Mouse (Mus musculus) C2C12 (cell line): Measurements from ENCODE around the gene Twnk. TPM values are rescaled to one million over a fixed set of nuclear protein-coding genes. Genes with fewer than 3 reads are reported as not detected.

Source experiments
- H3K27me3 ChIP-seq: one replicate; pipeline ENCODE4 v1.6.1; 2011; ENCODE audit not compliant: control insufficient read depth, insufficient read depth, insufficient read length
- H3K36me3 ChIP-seq: one replicate; pipeline ENCODE4 v1.6.1; 2011; ENCODE audit not compliant: control insufficient read depth, insufficient read depth
- H3K4me3 ChIP-seq: one replicate; pipeline ENCODE4 v1.5.1; 2011; ENCODE audit warnings: mild to moderate bottlenecking, control low read depth; ENCODE audit not compliant: poor library complexity, insufficient read depth, severe bottlenecking
- H3K79me2 ChIP-seq: one replicate; pipeline ENCODE4 v1.6.1; 2011; ENCODE audit not compliant: control insufficient read depth, insufficient read depth
- H3K79me3 ChIP-seq: one replicate; pipeline ENCODE4 v1.6.1; 2011; ENCODE audit warnings: low read depth, control low read depth
- H3ac ChIP-seq: one replicate; pipeline ENCODE3; 2011; ENCODE audit warnings: low read depth; ENCODE audit not compliant: control insufficient read depth, insufficient read length
- CEBPB ChIP-seq: IDR thresholded peaks from one replicate; pipeline ENCODE4 v1.6.1; 2011; ENCODE audit warnings: low read depth, mild to moderate bottlenecking, control low read depth, moderate library complexity
- CTCF ChIP-seq: IDR thresholded peaks from one replicate; pipeline ENCODE4 v1.5.1; 2011; ENCODE audit not compliant: control insufficient read depth, insufficient read depth, insufficient read length
- FOSL1 ChIP-seq: IDR thresholded peaks from one replicate; pipeline ENCODE4 v1.8.0; 2011; ENCODE audit warnings: mild to moderate bottlenecking, low read length; ENCODE audit not compliant: poor library complexity, insufficient read depth, severe bottlenecking
- MAX ChIP-seq: IDR thresholded peaks from one replicate; pipeline ENCODE4 v1.6.1; 2011; ENCODE audit warnings: mild to moderate bottlenecking, control low read depth
- MYOD1 ChIP-seq: IDR thresholded peaks from one replicate; pipeline ENCODE4 v1.6.1; 2011; ENCODE audit warnings: low read depth; ENCODE audit not compliant: control insufficient read depth, insufficient read length
- MYOG ChIP-seq: IDR thresholded peaks from one replicate; pipeline ENCODE4 v1.6.1; 2011; ENCODE audit not compliant: control insufficient read depth, insufficient read length; ENCODE audit errors: extremely low read depth
- USF1 ChIP-seq: IDR thresholded peaks from one replicate; pipeline ENCODE4 v1.6.1; 2011; ENCODE audit warnings: low read depth, mild to moderate bottlenecking, control low read depth, moderate library complexity
- polyA plus RNA-seq: library from polyadenylated mRNA; unstranded; fragments of >200 nt; fragmentation: generic; extraction: Trizol; gene quantifications from one replicate; pipeline ENCODE4 v1.2.1, GENCODE M21; 2012; ENCODE audit warnings: missing spikeins

The Twnk gene
- polyA plus RNA-seq, 1 experiment = 12.1 TPM

DNA sequence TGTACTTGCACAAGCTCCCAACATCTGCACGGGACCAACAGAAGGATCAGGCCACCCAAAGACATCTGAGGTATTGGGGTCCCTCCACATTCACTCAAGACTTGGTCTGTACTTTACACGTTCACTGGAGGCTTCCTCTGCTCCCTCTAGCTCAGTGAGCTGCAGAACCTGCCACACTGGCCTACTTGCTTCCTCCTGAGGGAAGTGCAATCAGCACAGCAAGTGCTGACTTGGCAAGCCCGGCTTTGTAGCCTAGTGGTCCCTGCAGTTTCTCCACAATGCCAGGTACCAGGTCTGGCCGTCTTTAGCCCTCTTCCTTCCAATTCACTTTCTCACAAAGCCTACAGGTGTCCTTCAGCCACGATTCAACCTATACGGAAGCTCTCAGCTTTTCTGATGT is 18.5 kb upstream of the Twnk start:
- Histone ChIP-seq H3K36me3 (peaks cover 13% of the 10 kb centered on the region), H3K4me3 (no peak overlapping the region), H3ac (no peak overlapping the region), H3K27me3 (no peaks in the 10 kb centered on the region), H3K79me3 (no peaks in the 10 kb centered on the region), H3K79me2 (no peaks in the 10 kb centered on the region)
- TF ChIP-seq CTCF (no peak), MYOD1 (no peak), CEBPB (no peak), FOSL1 (no peak), MAX (no peak), MYOG (no peak), USF1 (no peak)

- Histone ChIP-seq H3K79me2 (no peaks in the 10 kb centered on the region), H3K27me3 (no peaks in the 10 kb centered on the region), H3K4me3 (no peak overlapping the region), H3K36me3 (peaks cover 4% of the 10 kb centered on the region), H3K79me3 (no peaks in the 10 kb centered on the region), H3ac (no peak overlapping the region)
- no peak for TF ChIP-seq MYOG
- TF ChIP-seq CTCF = no peak
- no peak for TF ChIP-seq CEBPB
- no peak for TF ChIP-seq MAX
- TF ChIP-seq FOSL1 = no peak
- no peak for TF ChIP-seq MYOD1
- TF ChIP-seq USF1 = no peak
These were observed 17.6 kb upstream of the Twnk start for GRCm38 (mm10) chr19:44987851-44988250.

DNA sequence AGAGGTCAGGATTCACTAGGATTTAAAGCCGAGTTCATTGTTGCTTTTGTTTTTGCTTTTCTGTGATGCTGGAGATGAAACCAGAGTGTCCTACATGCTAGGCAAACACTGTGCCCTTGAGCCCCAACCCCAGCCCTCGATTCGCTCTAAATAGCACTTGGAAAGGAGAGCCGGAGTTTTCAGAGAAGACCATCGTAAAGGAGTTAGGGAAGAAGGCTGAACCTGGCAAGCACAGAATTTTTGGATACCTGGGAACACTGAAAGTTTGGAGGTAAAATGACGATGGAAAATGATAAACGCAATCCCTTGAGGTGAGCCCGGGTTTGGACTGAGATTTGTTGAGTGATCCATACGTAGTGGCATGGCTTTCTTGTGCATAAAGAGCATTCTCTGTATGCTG is 17.1 kb upstream of the Twnk start:
- Histone ChIP-seq H3ac (no peak overlapping the region), H3K27me3 (no peaks in the 10 kb centered on the region), H3K79me3 (no peaks in the 10 kb centered on the region), H3K79me2 (no peaks in the 10 kb centered on the region), H3K4me3 (no peak overlapping the region), H3K36me3 (peaks cover 3% of the 10 kb centered on the region)
- no peak for TF ChIP-seq MYOD1

- H3K36me3 ChIP-seq = no peaks in the 10 kb centered on the region
- no peaks in the 10 kb centered on the region for H3K27me3 ChIP-seq
- no peak within 1 kb of the TSS for H3ac ChIP-seq
- no peaks in the 10 kb centered on the region for H3K79me2 ChIP-seq
- TF ChIP-seq USF1 (no peak), CTCF (peak; percentile 4)
- H3K79me3 ChIP-seq = no peaks in the 10 kb centered on the region
- H3K4me3 ChIP-seq = no peak within 1 kb of the TSS
These were observed 16.5 kb upstream of the Twnk start, which contains the start of gene Sema4g for GRCm38 (mm10) chr19:44988831-44989566. Gene Sema4g, plus strand, starts transcription at chr19:44989101.

- TF ChIP-seq MYOD1 = no peak
- no peak for TF ChIP-seq MAX
- no peak for TF ChIP-seq MYOG
- no peak overlapping the region for H3ac ChIP-seq
- no peaks in the 10 kb centered on the region for H3K27me3 ChIP-seq
- no peaks in the 10 kb centered on the region for H3K79me2 ChIP-seq
- H3K36me3 ChIP-seq = no peaks in the 10 kb centered on the region
- no peak overlapping the region for H3K4me3 ChIP-seq
- no peaks in the 10 kb centered on the region for H3K79me3 ChIP-seq
These were observed 15.6 kb upstream of the Twnk start for GRCm38 (mm10) chr19:44989567-44990495.

DNA sequence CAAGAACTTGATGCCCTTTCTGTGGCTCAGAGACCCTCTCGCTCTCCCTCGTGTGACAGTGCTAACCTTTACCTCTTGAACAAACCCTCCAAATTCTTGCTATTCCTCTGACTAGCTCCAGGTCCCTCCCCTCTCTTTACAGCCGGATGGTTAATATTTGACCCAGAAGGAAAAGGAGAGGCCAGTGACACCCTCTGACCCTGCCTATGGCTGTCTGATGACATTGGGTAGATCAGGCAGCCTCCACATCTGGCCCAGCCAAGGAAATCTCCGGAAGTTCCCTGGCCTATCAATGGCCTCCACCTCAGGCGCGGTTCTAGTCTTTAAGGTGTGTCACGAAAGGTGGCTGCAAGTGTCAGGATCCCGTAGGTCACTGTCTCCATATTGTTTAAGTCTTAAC is 14.4 kb upstream of the Twnk start:
- Histone ChIP-seq H3K79me3 (no peaks in the 10 kb centered on the region), H3ac (no peak overlapping the region), H3K27me3 (no peaks in the 10 kb centered on the region), H3K4me3 (no peak overlapping the region), H3K36me3 (no peaks in the 10 kb centered on the region), H3K79me2 (no peaks in the 10 kb centered on the region)
- TF ChIP-seq USF1 (no peak), MYOG (no peak), MYOD1 (no peak), CEBPB (no peak), MAX (no peak), CTCF (no peak), FOSL1 (no peak)
